Mouse (Mus musculus): ENCODE data around the gene Syt5. TPM values are rescaled to one million over a fixed set of nuclear protein-coding genes. Genes with fewer than 3 reads are reported as not detected.
"Not testable (repeated sequence)": the region's sequence is repeated elsewhere in the genome, so short reads cannot be mapped to it uniquely, and the experiment has no call there.

Syt5 gene
- polyA plus RNA-seq, 1 experiment from 2014 or later, result 6.7 TPM

DNA sequence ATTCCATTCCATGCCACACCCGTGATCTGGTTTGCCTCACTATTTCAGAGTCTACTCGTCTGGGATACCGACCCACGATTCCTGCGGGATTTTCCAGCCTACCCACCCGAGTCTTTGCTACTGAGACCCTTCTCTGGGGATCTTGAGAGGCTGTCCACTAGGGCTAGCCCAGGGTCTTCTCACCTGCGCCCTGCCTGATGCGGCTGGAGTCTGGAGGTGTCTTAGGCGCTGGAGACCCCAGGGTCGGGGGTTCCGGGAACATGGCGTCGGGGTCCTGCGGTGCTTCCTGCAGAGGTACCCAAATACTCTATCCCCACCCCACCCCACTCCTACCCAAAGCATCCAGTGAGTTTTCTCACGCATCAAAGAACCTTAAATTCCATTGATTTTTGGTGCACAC lies 1.3 kb downstream of the Syt5 start:
- 69% methylated on average over 15 of the region's 15 CpGs for whole genome bisulfite sequencing
- Histone ChIP-seq H3K27me3 (replicated peaks; ENCODE audit: control insufficient read depth, insufficient read depth, low read length) (no peaks in the 10 kb centered on the region), H3K4me1 (replicated peaks; ENCODE audit: control insufficient read depth, insufficient read depth, low read length) (peaks cover 3% of the 10 kb centered on the region; the same call in 1 of the 2 replicates), H3K36me3 (ENCODE audit: control insufficient read depth, insufficient read depth, low read length) (no peaks in the 10 kb centered on the region), H3K4me2 (ENCODE audit: low read length) (no peak overlapping the region), H3K27ac (ENCODE audit: low read depth) (no peak overlapping the region), H3K4me3 (ENCODE audit: low read depth, low read length) (no peak overlapping the region), H3K9me3 (ENCODE audit: control insufficient read depth, low read length) (no peaks in the 10 kb centered on the region), H3K9ac (ENCODE audit: low read length) (no peak overlapping the region)
- DNase-seq (ENCODE audit: low spot score), result no peak
- peak; percentile 28; the same call in 1 of the 2 replicates for ATAC-seq (replicated peaks; ENCODE audit: low FRiP score, low TSS enrichment, low read depth)

DNA sequence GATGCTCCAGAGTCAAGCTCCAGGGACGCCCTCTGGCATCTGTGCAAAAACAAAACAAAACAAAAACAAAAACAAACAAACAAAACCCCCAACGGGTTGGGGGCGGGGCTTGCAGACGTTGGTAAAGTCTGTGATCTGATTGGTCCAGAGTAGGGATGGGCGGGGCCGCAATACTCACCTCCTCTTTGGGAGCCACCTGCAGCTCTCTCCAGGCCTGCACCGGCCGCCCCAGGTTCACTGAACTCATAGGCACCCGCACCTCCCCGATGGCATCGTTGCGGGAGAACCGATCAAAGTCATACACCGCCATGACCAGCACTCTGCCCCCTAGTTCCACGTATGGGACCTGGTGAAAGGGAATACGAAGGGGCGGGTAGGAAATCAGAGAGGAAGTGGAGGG lies 5.3 kb downstream of the Syt5 start:
- DNase-seq (ENCODE audit: low spot score) (no peak), ATAC-seq (replicated peaks; ENCODE audit: low FRiP score, low TSS enrichment, low read depth) (no peak)
- H3K4me2 ChIP-seq (ENCODE audit: low read length), result no peak overlapping the region
- H3K9me3 ChIP-seq (ENCODE audit: control insufficient read depth, low read length), result no peaks in the 10 kb centered on the region
- H3K4me3 ChIP-seq (ENCODE audit: low read depth, low read length), result no peak overlapping the region
- H3K4me1 ChIP-seq (replicated peaks; ENCODE audit: control insufficient read depth, insufficient read depth, low read length), result peaks cover 3% of the 10 kb centered on the region; the same call in 1 of the 2 replicates
- no peaks in the 10 kb centered on the region for H3K27me3 ChIP-seq (replicated peaks; ENCODE audit: control insufficient read depth, insufficient read depth, low read length)
- no peak overlapping the region for H3K9ac ChIP-seq (ENCODE audit: low read length)
- no peaks in the 10 kb centered on the region for H3K36me3 ChIP-seq (ENCODE audit: control insufficient read depth, insufficient read depth, low read length)
- 36% methylated on average over 17 of the region's 17 CpGs for WGBS
- no peak overlapping the region for H3K27ac ChIP-seq (ENCODE audit: low read depth)

DNA sequence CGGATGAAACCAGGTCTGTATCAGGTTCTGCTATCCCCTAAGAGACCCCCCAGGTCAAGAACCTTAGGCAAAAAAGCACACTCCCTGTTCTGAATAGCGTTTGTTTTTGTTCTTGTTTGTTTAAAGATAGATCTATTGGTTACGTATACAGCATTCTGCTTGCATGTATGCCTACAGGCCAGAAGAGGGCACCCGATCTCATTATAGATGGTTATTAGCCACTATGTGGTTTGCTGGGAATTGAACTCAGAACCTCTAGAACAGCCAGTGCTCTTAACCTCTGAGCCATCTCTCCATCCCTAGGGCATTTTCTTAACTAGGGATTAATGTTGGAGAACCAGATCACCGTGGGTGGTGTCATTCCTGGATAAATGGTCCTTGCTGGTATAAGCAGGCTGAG lies 6.0 kb downstream of the Syt5 start:
- no peak for DNase-seq (ENCODE audit: low spot score)
- 69% methylated on average over 5 of the region's 5 CpGs for WGBS

DNA sequence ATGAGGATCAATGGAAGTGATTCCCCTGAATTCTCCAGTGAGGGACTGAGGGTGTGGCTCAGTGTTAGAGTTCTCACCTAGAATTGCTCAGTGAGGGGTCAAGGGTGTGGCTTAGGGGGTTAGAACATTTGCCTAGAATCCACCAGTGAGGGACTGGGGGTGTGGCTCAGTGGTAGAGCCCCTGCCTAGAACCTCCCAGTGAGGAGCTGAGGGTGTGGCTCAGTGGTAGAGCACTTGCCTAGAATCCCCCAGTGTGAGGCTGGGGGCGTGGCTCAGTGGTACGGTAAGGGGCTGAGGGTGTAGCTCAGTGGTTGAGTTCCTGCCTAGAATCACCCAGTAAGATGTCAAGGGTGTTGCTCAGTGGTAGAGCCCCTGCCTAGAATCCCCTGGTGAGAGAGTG lies 8.3 kb downstream of the Syt5 start:
- no peak overlapping the region for H3K4me3 ChIP-seq (ENCODE audit: low read depth, low read length)
- no peak overlapping the region for H3K9ac ChIP-seq (ENCODE audit: low read length)
- DNase-seq (ENCODE audit: low spot score) (no peak), ATAC-seq (replicated peaks; ENCODE audit: low FRiP score, low TSS enrichment, low read depth) (no peak)
- H3K4me1 ChIP-seq (replicated peaks; ENCODE audit: control insufficient read depth, insufficient read depth, low read length), result no peaks in the 10 kb centered on the region
- H3K36me3 ChIP-seq (ENCODE audit: control insufficient read depth, insufficient read depth, low read length), result no peaks in the 10 kb centered on the region
- no peak overlapping the region for H3K4me2 ChIP-seq (ENCODE audit: low read length)
- no peaks in the 10 kb centered on the region for H3K9me3 ChIP-seq (ENCODE audit: control insufficient read depth, low read length)
- H3K27ac ChIP-seq (ENCODE audit: low read depth), result no peak overlapping the region
- H3K27me3 ChIP-seq (replicated peaks; ENCODE audit: control insufficient read depth, insufficient read depth, low read length), result no peaks in the 10 kb centered on the region
- 71% methylated on average over 2 of the region's 2 CpGs for WGBS

More for the DNA sequence above, 6.0 kb downstream of the Syt5 start:
- Histone ChIP-seq H3K9me3 (ENCODE audit: control insufficient read depth, low read length) (no peaks in the 10 kb centered on the region), H3K27me3 (replicated peaks; ENCODE audit: control insufficient read depth, insufficient read depth, low read length) (no peaks in the 10 kb centered on the region), H3K36me3 (ENCODE audit: control insufficient read depth, insufficient read depth, low read length) (no peaks in the 10 kb centered on the region), H3K9ac (ENCODE audit: low read length) (no peak overlapping the region), H3K4me2 (ENCODE audit: low read length) (no peak overlapping the region), H3K4me1 (replicated peaks; ENCODE audit: control insufficient read depth, insufficient read depth, low read length) (0 out of 2 replicates have a peak, but pooled peaks cover 1% of the 10 kb centered on the region), H3K4me3 (ENCODE audit: low read depth, low read length) (no peak overlapping the region), H3K27ac (ENCODE audit: low read depth) (no peak overlapping the region)
- no peak for ATAC-seq (replicated peaks; ENCODE audit: low FRiP score, low TSS enrichment, low read depth)

DNA sequence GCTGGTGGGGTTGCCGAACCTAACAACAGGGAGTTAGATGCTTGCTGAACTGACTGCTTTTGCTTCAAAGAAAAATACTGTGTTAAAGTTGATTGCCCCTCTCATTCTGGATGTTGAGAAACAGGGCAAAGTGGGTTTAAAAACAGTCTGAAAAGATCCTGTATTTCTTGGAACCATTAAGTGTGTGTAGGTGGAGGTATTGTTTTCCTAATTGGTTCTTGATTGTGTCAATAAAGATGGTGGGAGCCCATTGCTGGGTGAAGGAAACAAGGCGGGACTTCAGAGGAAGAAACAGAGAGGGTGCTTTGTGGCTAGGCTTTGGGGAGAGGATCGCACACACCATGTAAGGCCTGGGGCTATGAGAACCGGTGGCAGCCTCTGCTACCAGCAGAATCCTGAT lies 10.2 kb downstream of the Syt5 start:
- Histone ChIP-seq H3K4me1 (replicated peaks; ENCODE audit: control insufficient read depth, insufficient read depth, low read length) (no peaks in the 10 kb centered on the region), H3K27ac (ENCODE audit: low read depth) (no peak overlapping the region), H3K36me3 (ENCODE audit: control insufficient read depth, insufficient read depth, low read length) (no peaks in the 10 kb centered on the region), H3K9ac (ENCODE audit: low read length) (no peak overlapping the region), H3K9me3 (ENCODE audit: control insufficient read depth, low read length) (no peaks in the 10 kb centered on the region), H3K4me2 (ENCODE audit: low read length) (no peak overlapping the region), H3K27me3 (replicated peaks; ENCODE audit: control insufficient read depth, insufficient read depth, low read length) (no peaks in the 10 kb centered on the region), H3K4me3 (ENCODE audit: low read depth, low read length) (no peak overlapping the region)
- ATAC-seq (replicated peaks; ENCODE audit: low FRiP score, low TSS enrichment, low read depth) (no peak), DNase-seq (ENCODE audit: low spot score) (no peak)
- WGBS, result 54% methylated on average over 4 of the region's 4 CpGs

DNA sequence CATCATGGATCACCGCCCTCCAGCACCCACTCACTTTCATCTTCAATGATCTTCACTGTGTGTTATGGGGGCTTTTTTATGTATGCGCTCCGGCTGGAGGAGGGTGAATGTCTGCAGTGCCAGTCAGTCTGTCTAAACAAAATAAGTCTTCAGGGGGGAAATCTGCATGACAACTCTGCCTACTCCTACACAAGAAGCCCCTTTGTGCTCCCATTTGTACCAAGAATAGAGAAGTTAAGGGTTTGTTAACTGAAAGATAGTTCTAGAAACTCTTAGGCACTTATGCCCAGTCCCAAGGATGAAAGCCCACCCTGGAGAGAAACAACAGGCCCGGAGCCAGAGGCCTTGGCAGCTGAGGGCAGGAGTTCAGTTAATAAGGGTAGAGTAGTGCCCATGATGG lies 11.0 kb downstream of the Syt5 start:
- H3K4me2 ChIP-seq (ENCODE audit: low read length), result no peak overlapping the region
- DNase-seq (ENCODE audit: low spot score) (no peak), ATAC-seq (replicated peaks; ENCODE audit: low FRiP score, low TSS enrichment, low read depth) (no peak)
- no peak overlapping the region for H3K9ac ChIP-seq (ENCODE audit: low read length)
- H3K4me1 ChIP-seq (replicated peaks; ENCODE audit: control insufficient read depth, insufficient read depth, low read length), result no peaks in the 10 kb centered on the region
- H3K4me3 ChIP-seq (ENCODE audit: low read depth, low read length), result no peak overlapping the region
- no peak overlapping the region for H3K27ac ChIP-seq (ENCODE audit: low read depth)
- no peaks in the 10 kb centered on the region for H3K36me3 ChIP-seq (ENCODE audit: control insufficient read depth, insufficient read depth, low read length)
- H3K9me3 ChIP-seq (ENCODE audit: control insufficient read depth, low read length), result no peaks in the 10 kb centered on the region
- 88% methylated on average over 4 of the region's 4 CpGs for WGBS
- no peaks in the 10 kb centered on the region for H3K27me3 ChIP-seq (replicated peaks; ENCODE audit: control insufficient read depth, insufficient read depth, low read length)

DNA sequence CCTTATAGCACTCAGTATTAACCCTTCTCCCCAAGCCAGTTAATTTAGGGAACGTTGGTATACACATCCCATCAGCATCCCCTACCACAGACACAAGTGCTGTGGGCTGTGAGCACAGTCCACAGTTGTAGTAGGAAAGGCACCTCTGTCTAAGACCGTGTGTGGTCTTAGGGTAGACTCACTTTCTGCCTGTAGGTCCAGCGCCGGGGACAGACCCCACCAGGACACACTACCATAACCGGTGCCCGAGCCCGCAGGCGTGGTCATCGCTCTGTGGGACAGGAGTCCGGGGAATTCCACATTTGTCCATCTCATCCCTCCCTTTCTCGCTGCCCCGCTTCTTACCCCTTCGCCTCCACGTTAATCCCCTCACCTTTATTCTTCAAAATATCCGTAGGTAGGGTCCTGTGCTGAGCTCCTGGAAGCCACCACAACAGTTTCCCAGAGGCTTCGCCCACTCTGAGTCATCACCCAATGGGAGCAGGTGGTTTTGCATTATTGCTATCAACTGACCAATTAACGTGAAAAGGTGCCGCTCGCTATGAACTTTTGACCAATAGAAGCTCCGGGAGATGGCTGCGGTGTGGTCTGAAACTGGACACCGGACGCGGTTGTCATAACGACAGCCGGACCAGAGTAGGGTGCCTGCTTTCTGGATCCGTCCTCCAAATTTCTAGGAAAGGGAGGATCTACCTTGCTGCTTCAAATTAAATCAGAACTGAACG lies 15.2 kb downstream of the Syt5 start, which contains the start of gene Dnaaf3:
TSS of gene Dnaaf3 (minus strand) at position 449 of the 725 bp plus-strand sequence.
- WGBS, result 2% methylated on average over 28 of the region's 28 CpGs

DNA sequence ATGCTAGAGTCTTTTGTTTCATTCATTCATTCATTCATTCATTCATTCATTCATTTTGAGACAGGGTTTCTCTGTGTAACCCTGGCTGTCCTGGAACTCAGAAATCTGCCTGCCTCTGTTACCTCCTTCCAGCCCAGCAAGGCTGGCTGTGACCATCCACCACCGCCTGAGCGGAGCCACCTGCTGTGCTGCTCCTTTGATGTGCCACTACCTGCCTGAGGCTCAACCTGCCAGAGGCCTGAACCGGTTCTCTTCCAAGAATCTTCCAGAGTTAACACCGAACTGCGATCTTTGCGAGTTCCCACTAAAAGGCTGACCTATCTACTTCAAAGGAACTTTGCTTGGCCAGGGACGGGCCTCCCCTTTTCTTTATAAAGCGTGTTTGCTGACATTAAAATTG lies 17.2 kb downstream of the Syt5 start:
- not testable (repeated sequence) for H3K36me3 ChIP-seq (ENCODE audit: control insufficient read depth, insufficient read depth, low read length); H3K27ac ChIP-seq (ENCODE audit: low read depth); DNase-seq (ENCODE audit: low spot score); H3K4me1 ChIP-seq (replicated peaks; ENCODE audit: control insufficient read depth, insufficient read depth, low read length); ATAC-seq (replicated peaks; ENCODE audit: low FRiP score, low TSS enrichment, low read depth); H3K27me3 ChIP-seq (replicated peaks; ENCODE audit: control insufficient read depth, insufficient read depth, low read length); H3K9ac ChIP-seq (ENCODE audit: low read length); H3K9me3 ChIP-seq (ENCODE audit: control insufficient read depth, low read length); H3K4me2 ChIP-seq (ENCODE audit: low read length); H3K4me3 ChIP-seq (ENCODE audit: low read depth, low read length)
- WGBS, result 42% methylated on average over 6 of the region's 8 CpGs

More for the DNA sequence above, 15.2 kb downstream of the Syt5 start, which contains the start of gene Dnaaf3:
- H3K27ac ChIP-seq (ENCODE audit: low read depth), result no peak within 1 kb of the TSS
- no peaks in the 10 kb centered on the region for H3K36me3 ChIP-seq (ENCODE audit: control insufficient read depth, insufficient read depth, low read length)
- H3K9ac ChIP-seq (ENCODE audit: low read length), result no peak within 1 kb of the TSS
- H3K9me3 ChIP-seq (ENCODE audit: control insufficient read depth, low read length), result no peaks in the 10 kb centered on the region
- H3K4me1 ChIP-seq (replicated peaks; ENCODE audit: control insufficient read depth, insufficient read depth, low read length), result no peaks in the 10 kb centered on the region
- H3K4me2 ChIP-seq (ENCODE audit: low read length), result peak within 1 kb of the TSS; percentile 47
- H3K4me3 ChIP-seq (ENCODE audit: low read depth, low read length), result peak within 1 kb of the TSS; percentile 32
- DNase-seq (ENCODE audit: low spot score) (peak; percentile 82), ATAC-seq (replicated peaks; ENCODE audit: low FRiP score, low TSS enrichment, low read depth) (peak; percentile 91)
- no peaks in the 10 kb centered on the region for H3K27me3 ChIP-seq (replicated peaks; ENCODE audit: control insufficient read depth, insufficient read depth, low read length)

DNA sequence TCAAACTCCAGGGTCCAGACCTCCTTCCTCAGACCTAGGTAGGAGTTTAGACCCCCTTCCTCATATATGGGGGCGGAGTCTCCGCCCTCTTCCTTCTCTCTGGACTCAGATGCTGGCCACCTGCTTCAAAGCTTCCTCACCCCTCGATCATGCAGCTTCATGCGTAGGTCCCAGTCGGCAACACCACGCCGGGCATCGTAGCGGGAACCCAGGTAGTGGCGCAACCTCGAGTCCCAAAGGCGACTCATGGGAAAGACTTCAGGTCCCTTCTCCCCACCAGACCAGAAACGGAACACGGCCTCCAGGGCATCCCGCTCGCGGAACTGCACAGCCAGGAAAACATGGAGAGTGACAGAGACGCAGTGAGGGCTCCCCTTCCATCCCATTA lies 20.0 kb downstream of the Syt5 start:
- no peak for ATAC-seq (replicated peaks; ENCODE audit: low FRiP score, low TSS enrichment, low read depth)
- no peak overlapping the region for H3K27ac ChIP-seq (ENCODE audit: low read depth)
- no peak overlapping the region for H3K9ac ChIP-seq (ENCODE audit: low read length)
- no peaks in the 10 kb centered on the region for H3K27me3 ChIP-seq (replicated peaks; ENCODE audit: control insufficient read depth, insufficient read depth, low read length)
- H3K4me1 ChIP-seq (replicated peaks; ENCODE audit: control insufficient read depth, insufficient read depth, low read length), result no peaks in the 10 kb centered on the region
- peak overlapping the region; percentile 56; the same call in 1 of the 2 replicates for H3K4me2 ChIP-seq (ENCODE audit: low read length)
- no peaks in the 10 kb centered on the region for H3K9me3 ChIP-seq (ENCODE audit: control insufficient read depth, low read length)
- no peak for DNase-seq (ENCODE audit: low spot score)
- H3K4me3 ChIP-seq (ENCODE audit: low read depth, low read length), result no peak overlapping the region
- 50% methylated on average over 18 of the region's 18 CpGs for WGBS
- H3K36me3 ChIP-seq (ENCODE audit: control insufficient read depth, insufficient read depth, low read length), result no peaks in the 10 kb centered on the region
